Mouse (Mus musculus): Measurements from ENCODE around the gene Olfr126. TPM values are rescaled to one million over a fixed set of nuclear protein-coding genes. Genes with fewer than 3 reads are reported as not detected.

The Olfr126 gene
- polyA plus RNA-seq (2016; fragmentation: Nextera tagmentation; extraction: Ambion mirVana): not detected in 2 replicates

DNA sequence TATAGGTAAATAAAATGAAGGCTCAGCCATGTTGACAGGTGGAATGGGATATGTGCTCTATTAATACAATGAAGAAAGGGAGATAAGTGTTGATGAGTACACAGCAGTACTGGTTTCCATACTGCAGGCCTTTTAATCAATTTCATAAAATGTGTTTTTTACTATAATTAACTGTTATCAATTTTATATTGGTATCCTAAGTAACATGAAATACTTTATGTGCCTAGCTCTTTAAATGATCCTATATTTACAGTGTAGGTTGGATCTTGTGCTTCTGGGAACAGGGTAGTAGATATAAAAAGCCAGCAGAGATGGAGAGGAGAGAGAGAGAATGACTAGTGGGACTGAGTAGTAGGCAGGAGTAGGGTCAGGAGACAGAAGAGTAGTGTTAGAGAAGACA lies at the start of gene Olfr126:
Olfr126 (plus strand) TSS at position 301 of the 400 bp plus-strand sequence.
- Histone ChIP-seq H3K27ac (no peak within 1 kb of the TSS), H3K9ac (no peak within 1 kb of the TSS), H3K4me2 (no peak within 1 kb of the TSS), H3K9me3 (no peaks in the 10 kb centered on the region), H3K4me1 (no peaks in the 10 kb centered on the region), H3K36me3 (replicated peaks) (no peaks in the 10 kb centered on the region), H3K4me3 (replicated peaks) (no peak within 1 kb of the TSS), H3K27me3 (no peaks in the 10 kb centered on the region)
- no peak for ATAC-seq (ENCODE audit: low FRiP score)

DNA sequence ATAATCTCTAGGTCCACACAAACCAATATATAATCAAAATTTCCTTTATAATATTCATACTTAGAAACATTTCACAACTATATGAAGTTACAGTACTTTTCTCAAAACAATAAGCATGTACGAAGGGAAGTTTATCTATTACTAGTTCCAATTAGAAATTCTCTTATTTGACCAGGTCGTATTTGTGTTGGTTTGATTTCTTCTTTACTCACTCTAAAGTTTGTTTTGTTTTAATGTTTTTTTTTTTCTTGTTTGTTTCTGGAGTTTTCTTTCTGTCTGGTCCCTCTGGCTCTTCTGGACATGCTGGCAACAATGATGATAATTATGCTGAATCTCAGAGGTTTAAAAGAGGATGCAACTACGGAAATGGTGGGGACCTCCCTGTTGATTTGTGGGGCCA lies 47.7 kb upstream of the Olfr126 start, which contains the start of gene Olfr124:
Olfr124 (plus strand) TSS at position 301 of the 400 bp plus-strand sequence.
- Histone ChIP-seq H3K9ac (no peak within 1 kb of the TSS), H3K27me3 (no peaks in the 10 kb centered on the region), H3K4me1 (no peaks in the 10 kb centered on the region), H3K27ac (no peak within 1 kb of the TSS), H3K9me3 (no peaks in the 10 kb centered on the region), H3K4me3 (replicated peaks) (no peak within 1 kb of the TSS), H3K36me3 (replicated peaks) (no peaks in the 10 kb centered on the region), H3K4me2 (no peak within 1 kb of the TSS)
- WGBS: 86% methylated on average over 3 of the region's 3 CpGs
- no peak for ATAC-seq (ENCODE audit: low FRiP score)

DNA sequence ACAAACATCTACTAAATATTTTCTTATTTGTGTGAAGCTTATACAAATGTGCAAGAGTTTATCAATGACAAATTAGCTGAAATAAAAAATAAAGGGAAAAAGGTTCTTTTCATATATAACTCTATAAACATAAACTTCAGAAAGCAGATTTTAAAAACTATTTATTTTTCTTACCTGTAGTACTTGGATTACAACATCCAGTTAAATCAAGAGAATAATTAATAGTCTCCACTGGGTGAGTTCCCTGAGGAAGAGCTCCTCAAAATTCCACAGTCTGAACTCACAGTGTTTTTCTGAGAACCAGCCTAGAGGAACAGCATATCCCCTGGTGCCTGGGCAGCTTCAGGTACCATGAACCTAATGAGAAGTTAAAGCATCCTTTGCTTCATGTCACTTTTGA lies 14.6 kb upstream of the Olfr126 start, which contains the start of gene Olfr125:
Olfr125 (plus strand) TSS at position 301 of the 400 bp plus-strand sequence.
- ATAC-seq (ENCODE audit: low FRiP score): no peak
- H3K4me1 ChIP-seq: no peaks in the 10 kb centered on the region
- no peaks in the 10 kb centered on the region for H3K9me3 ChIP-seq
- no peaks in the 10 kb centered on the region for H3K27me3 ChIP-seq
- no peak within 1 kb of the TSS for H3K4me2 ChIP-seq
- H3K9ac ChIP-seq: no peak within 1 kb of the TSS
- no peak within 1 kb of the TSS for H3K4me3 ChIP-seq (replicated peaks)
- H3K27ac ChIP-seq: no peak within 1 kb of the TSS
- H3K36me3 ChIP-seq (replicated peaks): no peaks in the 10 kb centered on the region

DNA sequence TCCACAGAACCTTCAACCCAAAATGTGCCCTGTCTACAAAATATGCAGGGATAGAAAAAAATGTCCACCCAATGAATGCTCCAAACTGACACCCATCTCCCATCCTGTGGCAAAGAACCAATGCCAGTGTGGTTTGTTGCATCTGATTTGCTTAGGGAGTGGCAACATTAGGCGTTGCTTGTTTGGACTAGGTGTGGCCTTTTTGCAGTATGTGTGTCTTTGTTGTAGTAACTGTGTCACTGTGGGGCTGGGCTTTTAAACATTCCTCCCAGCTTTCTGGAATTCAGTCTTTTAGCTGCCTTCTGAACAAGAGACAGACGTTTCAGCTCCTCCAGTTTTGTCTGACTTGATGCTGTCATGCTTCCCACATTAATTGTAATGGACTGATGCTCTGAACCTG lies 16.6 kb downstream of the Olfr126 start:
- Histone ChIP-seq H3K9ac (no peak overlapping the region), H3K27me3 (no peaks in the 10 kb centered on the region), H3K36me3 (replicated peaks) (no peaks in the 10 kb centered on the region), H3K9me3 (no peaks in the 10 kb centered on the region), H3K4me2 (no peak overlapping the region), H3K27ac (no peak overlapping the region), H3K4me1 (no peaks in the 10 kb centered on the region), H3K4me3 (replicated peaks) (no peak overlapping the region)
- 72% methylated on average over 2 of the region's 2 CpGs for WGBS
- no peak for ATAC-seq (ENCODE audit: low FRiP score)

DNA sequence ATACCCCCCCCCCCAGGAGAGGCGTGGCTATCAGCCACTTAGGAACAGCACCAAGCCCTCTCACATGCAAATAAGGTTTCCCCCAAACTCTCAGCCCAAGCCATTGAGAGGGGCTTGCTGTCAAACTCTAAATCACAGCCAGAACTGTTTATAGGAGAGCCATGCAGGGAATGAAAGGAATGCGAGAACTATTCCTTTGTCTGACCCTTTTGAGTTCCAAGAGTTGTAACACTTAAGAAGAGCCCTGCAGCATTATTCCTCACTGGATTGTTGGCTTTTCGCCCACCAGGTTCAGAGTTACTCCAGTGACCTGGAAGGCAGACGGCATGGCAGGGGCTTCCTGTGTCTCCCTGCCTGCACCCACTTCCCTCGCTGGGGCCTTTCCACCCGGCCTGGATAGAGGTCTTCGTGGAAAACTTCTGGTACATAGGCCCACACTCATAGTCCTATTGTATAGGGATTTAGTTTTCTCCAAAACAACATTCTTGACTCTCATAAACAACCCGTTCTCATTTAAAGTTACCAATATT lies 22.5 kb downstream of the Olfr126 start:
- Histone ChIP-seq H3K36me3 (replicated peaks) (no peaks in the 10 kb centered on the region), H3K9me3 (no peaks in the 10 kb centered on the region), H3K9ac (no peak overlapping the region), H3K4me3 (replicated peaks) (no peak overlapping the region), H3K27ac (no peak overlapping the region), H3K4me1 (peaks cover 3% of the 10 kb centered on the region; the same call in 1 of the 2 replicates), H3K27me3 (no peaks in the 10 kb centered on the region), H3K4me2 (no peak overlapping the region)
- ATAC-seq (ENCODE audit: low FRiP score): no peak
- 14% methylated on average over 8 of the region's 8 CpGs for WGBS

DNA sequence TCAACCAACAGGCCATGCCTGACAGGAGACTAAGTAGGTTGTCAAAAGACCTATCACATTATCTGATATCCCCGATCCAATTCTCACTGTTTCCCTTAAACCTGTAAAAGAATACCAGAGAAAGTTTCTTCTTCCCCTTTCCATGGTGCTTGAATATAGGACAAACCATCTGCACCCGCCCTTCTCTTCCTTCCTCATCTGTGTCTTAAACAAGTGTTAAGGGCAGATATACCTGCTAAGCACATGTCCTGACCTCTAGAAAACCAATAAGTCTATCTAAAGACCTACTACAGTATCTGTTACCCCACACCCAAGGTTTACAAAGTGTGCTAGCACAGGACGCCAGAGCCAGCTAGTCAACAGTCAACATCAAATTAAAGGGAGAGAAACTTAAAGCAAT lies 26.5 kb downstream of the Olfr126 start:
- Histone ChIP-seq H3K4me1 (peaks cover 3% of the 10 kb centered on the region; the same call in 1 of the 2 replicates), H3K9ac (no peak overlapping the region), H3K4me3 (replicated peaks) (no peak overlapping the region), H3K9me3 (no peaks in the 10 kb centered on the region), H3K27me3 (no peaks in the 10 kb centered on the region), H3K36me3 (replicated peaks) (no peaks in the 10 kb centered on the region), H3K4me2 (no peak overlapping the region), H3K27ac (no peak overlapping the region)
- WGBS: 87% methylated on average over 3 of the region's 3 CpGs
- ATAC-seq (ENCODE audit: low FRiP score): no peak

DNA sequence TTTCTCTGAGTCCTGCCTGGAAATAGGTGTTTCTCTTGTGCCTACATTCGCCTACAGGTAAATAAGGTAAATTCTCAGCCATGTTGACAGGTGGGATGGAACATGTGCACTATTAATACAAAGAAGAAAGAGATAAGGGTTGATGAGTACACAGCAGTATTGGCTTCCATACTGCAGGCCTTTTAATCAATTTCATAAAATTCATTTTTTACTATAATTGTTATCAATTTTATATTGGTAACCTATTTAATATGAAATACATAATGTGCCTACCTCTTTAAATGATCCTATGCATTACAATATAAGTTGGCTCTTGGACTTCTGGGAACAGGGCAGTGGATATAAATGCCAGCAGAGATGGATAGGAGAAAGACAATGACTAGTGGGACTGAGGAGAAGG lies 52.9 kb downstream of the Olfr126 start, which contains the start of gene Olfr127:
Olfr127 (plus strand) TSS at position 301 of the 400 bp plus-strand sequence.
- H3K9ac ChIP-seq: no peak within 1 kb of the TSS
- 83% methylated on average over 1 of the region's 1 CpGs for WGBS
- no peaks in the 10 kb centered on the region for H3K9me3 ChIP-seq
- no peak within 1 kb of the TSS for H3K4me2 ChIP-seq
- no peak within 1 kb of the TSS for H3K4me3 ChIP-seq (replicated peaks)
- H3K4me1 ChIP-seq: no peaks in the 10 kb centered on the region
- H3K36me3 ChIP-seq (replicated peaks): no peaks in the 10 kb centered on the region
- H3K27ac ChIP-seq: no peak within 1 kb of the TSS
- no peaks in the 10 kb centered on the region for H3K27me3 ChIP-seq
- ATAC-seq (ENCODE audit: low FRiP score): no peak

Other genes with a start within 250 kb of the Olfr126 start
- not detected in 2 replicates for gene Olfr115, start 220.4 kb upstream of the Olfr126 start, polyA plus RNA-seq (2016; fragmentation: Nextera tagmentation; extraction: Ambion mirVana)
- gene Olfr116, start 220.3 kb upstream of the Olfr126 start, polyA plus RNA-seq (2016; fragmentation: Nextera tagmentation; extraction: Ambion mirVana): not detected in 2 replicates
- not detected in 2 replicates for gene Olfr117, start 183.7 kb upstream of the Olfr126 start, polyA plus RNA-seq (2016; fragmentation: Nextera tagmentation; extraction: Ambion mirVana)
- gene Olfr118, start 180.5 kb upstream of the Olfr126 start, polyA plus RNA-seq (2016; fragmentation: Nextera tagmentation; extraction: Ambion mirVana): not detected in 2 replicates
- not detected in 2 replicates for gene Olfr119, start 150.9 kb upstream of the Olfr126 start, polyA plus RNA-seq (2016; fragmentation: Nextera tagmentation; extraction: Ambion mirVana)
- not detected in 2 replicates for gene Olfr120, start 125.7 kb upstream of the Olfr126 start, polyA plus RNA-seq (2016; fragmentation: Nextera tagmentation; extraction: Ambion mirVana)
- gene Olfr121, start 98.6 kb upstream of the Olfr126 start, polyA plus RNA-seq (2016; fragmentation: Nextera tagmentation; extraction: Ambion mirVana): not detected in 2 replicates
- not detected in 2 replicates for gene Olfr122, start 78.9 kb upstream of the Olfr126 start, polyA plus RNA-seq (2016; fragmentation: Nextera tagmentation; extraction: Ambion mirVana)
- gene Olfr123, start 54.0 kb upstream of the Olfr126 start, polyA plus RNA-seq (2016; fragmentation: Nextera tagmentation; extraction: Ambion mirVana): not detected in 2 replicates
- gene Olfr124, start 47.6 kb upstream of the Olfr126 start, polyA plus RNA-seq (2016; fragmentation: Nextera tagmentation; extraction: Ambion mirVana): not detected in 2 replicates
- gene Olfr125, start 14.5 kb upstream of the Olfr126 start, polyA plus RNA-seq (2016; fragmentation: Nextera tagmentation; extraction: Ambion mirVana): not detected in 2 replicates
- gene Olfr127, start 53.0 kb downstream of the Olfr126 start, polyA plus RNA-seq (2016; fragmentation: Nextera tagmentation; extraction: Ambion mirVana): not detected in 2 replicates
- not detected in 2 replicates for gene Olfr128, start 73.1 kb downstream of the Olfr126 start, polyA plus RNA-seq (2016; fragmentation: Nextera tagmentation; extraction: Ambion mirVana)
- gene Olfr761, start 105.6 kb downstream of the Olfr126 start, polyA plus RNA-seq (2016; fragmentation: Nextera tagmentation; extraction: Ambion mirVana): not detected in 2 replicates
- 0.05 TPM in 1 of 2 replicates, not detected in the other for gene Olfr129, start 212.6 kb downstream of the Olfr126 start, polyA plus RNA-seq (2016; fragmentation: Nextera tagmentation; extraction: Ambion mirVana)
- not detected in 2 replicates for gene Olfr130, start 216.4 kb downstream of the Olfr126 start, polyA plus RNA-seq (2016; fragmentation: Nextera tagmentation; extraction: Ambion mirVana)
- not detected in 2 replicates for gene Olfr131, start 241.2 kb downstream of the Olfr126 start, polyA plus RNA-seq (2016; fragmentation: Nextera tagmentation; extraction: Ambion mirVana)

Data from forebrain, embryonic 12.5 days (tissue).